In genomic region chr14:78225677-78226076, GRCm38 (mm10) we compare ENCODE assay signal across 22 mouse cellular contexts.
DNase-seq lines count a peak whose midpoint lies in the region; ATAC-seq and TF ChIP-seq lines count a peak whose summit lies in the region.
"Had no signal": no experiment of that assay in that cellular context is flagged by ENCODE, and none has a peak within 500 bp of the region (broad histone marks: within the 10 kb centered on the region; RNA-seq: fewer than 3 reads in every experiment).

No protein-coding gene starts in this region.

- no peak overlapping the region for H3K4me3 ChIP-seq in forebrain, postnatal 0 days (ENCODE audit: low read depth, low read length)
- H3K4me3 ChIP-seq in forebrain, embryonic 12.5 days (replicated peaks): no peak overlapping the region
- H3K4me3 ChIP-seq in kidney, postnatal 0 days (replicated peaks; ENCODE audit: low read depth, low read length): no peak overlapping the region
- no peak overlapping the region for H3K4me3 ChIP-seq in midbrain, postnatal 0 days (ENCODE audit: low read depth, low read length)
- H3K4me3 ChIP-seq in midbrain, embryonic 11.5 days (ENCODE audit: low read depth, low read length): no peak overlapping the region
- no peak overlapping the region for H3K4me3 ChIP-seq in stomach, postnatal 0 days (ENCODE audit: low read depth, low read length)
- H3K4me3 ChIP-seq in intestine, embryonic 16.5 days (ENCODE audit: low read length): no peak overlapping the region
- H3K4me3 ChIP-seq: embryonic facial prominence, embryonic 12.5 days; limb, embryonic 12.5 days; liver, embryonic 13.5 days; neural tube, embryonic 12.5 days; stomach, embryonic 15.5 days had no signal

- no peak overlapping the region for H3K27ac ChIP-seq in forebrain, postnatal 0 days (ENCODE audit: low read depth, low read length)
- H3K27ac ChIP-seq in forebrain, embryonic 12.5 days: no peak overlapping the region
- no peak overlapping the region for H3K27ac ChIP-seq in kidney, postnatal 0 days
- H3K27ac ChIP-seq in midbrain, postnatal 0 days (ENCODE audit: low read depth, low read length): no peak overlapping the region
- no peak overlapping the region for H3K27ac ChIP-seq in midbrain, embryonic 11.5 days (ENCODE audit: low read depth, low read length)
- no peak overlapping the region for H3K27ac ChIP-seq in stomach, postnatal 0 days (replicated peaks)
- no peak overlapping the region for H3K27ac ChIP-seq in intestine, embryonic 16.5 days (ENCODE audit: low read length)
- H3K27ac ChIP-seq: embryonic facial prominence, embryonic 12.5 days; limb, embryonic 12.5 days; liver, embryonic 13.5 days; neural tube, embryonic 12.5 days; stomach, embryonic 15.5 days had no signal

- peak; percentile 51; the same call in 1 of the 2 replicates for ATAC-seq in forebrain, postnatal 0 days
- no peak for ATAC-seq in forebrain, embryonic 12.5 days (ENCODE audit: low FRiP score)
- ATAC-seq in kidney, postnatal 0 days (replicated peaks; ENCODE audit: low FRiP score, low read depth): no peak
- ATAC-seq in midbrain, postnatal 0 days (ENCODE audit: low FRiP score): no peak
- no peak for ATAC-seq in midbrain, embryonic 11.5 days (ENCODE audit: low FRiP score)
- no peak for ATAC-seq in stomach, postnatal 0 days (ENCODE audit: low FRiP score, low TSS enrichment)
- no peak for ATAC-seq in intestine, embryonic 16.5 days
- ATAC-seq: inflammation-experienced regulatory T-cells, adult 6 months; lung, postnatal 0 days had no signal

- H3K4me1 ChIP-seq in forebrain, postnatal 0 days (ENCODE audit: insufficient read depth): no peaks in the 10 kb centered on the region
- no peaks in the 10 kb centered on the region for H3K4me1 ChIP-seq in forebrain, embryonic 12.5 days
- no peaks in the 10 kb centered on the region for H3K4me1 ChIP-seq in kidney, postnatal 0 days (replicated peaks; ENCODE audit: insufficient read depth, low read length)
- no peaks in the 10 kb centered on the region for H3K4me1 ChIP-seq in midbrain, postnatal 0 days (ENCODE audit: insufficient read depth, low read length)
- H3K4me1 ChIP-seq in midbrain, embryonic 11.5 days (ENCODE audit: control insufficient read depth, insufficient read depth, low read length): no peaks in the 10 kb centered on the region
- H3K4me1 ChIP-seq in stomach, postnatal 0 days (replicated peaks; ENCODE audit: control insufficient read depth, insufficient read depth): no peaks in the 10 kb centered on the region
- H3K4me1 ChIP-seq in intestine, embryonic 16.5 days (ENCODE audit: control insufficient read depth, insufficient read depth, low read length): no peaks in the 10 kb centered on the region
- H3K4me1 ChIP-seq: embryonic facial prominence, embryonic 12.5 days; limb, embryonic 12.5 days; liver, embryonic 13.5 days; neural tube, embryonic 12.5 days; stomach, embryonic 15.5 days had no signal

- WGBS in forebrain, postnatal 0 days: 53% methylated on average over 4 of the region's 4 CpGs
- 77% methylated on average over 4 of the region's 4 CpGs for WGBS in forebrain, embryonic 12.5 days
- WGBS in kidney, postnatal 0 days: 58% methylated on average over 4 of the region's 4 CpGs
- 57% methylated on average over 4 of the region's 4 CpGs for WGBS in midbrain, postnatal 0 days
- 77% methylated on average over 4 of the region's 4 CpGs for WGBS in midbrain, embryonic 11.5 days
- 58% methylated on average over 4 of the region's 4 CpGs for WGBS in stomach, postnatal 0 days
- WGBS in intestine, embryonic 16.5 days: 67% methylated on average over 4 of the region's 4 CpGs

- H3K4me2 ChIP-seq in forebrain, postnatal 0 days (ENCODE audit: low read depth): no peak overlapping the region
- H3K4me2 ChIP-seq in forebrain, embryonic 12.5 days: no peak overlapping the region
- no peak overlapping the region for H3K4me2 ChIP-seq in kidney, postnatal 0 days (ENCODE audit: low read length)
- H3K4me2 ChIP-seq in midbrain, postnatal 0 days (ENCODE audit: low read depth, low read length, poor library complexity, severe bottlenecking): no peak overlapping the region
- H3K4me2 ChIP-seq in midbrain, embryonic 11.5 days: no peak overlapping the region
- no peak overlapping the region for H3K4me2 ChIP-seq in stomach, postnatal 0 days (replicated peaks; ENCODE audit: low read depth)
- no peak overlapping the region for H3K4me2 ChIP-seq in intestine, embryonic 16.5 days (ENCODE audit: low read depth, low read length)
- H3K4me2 ChIP-seq: embryonic facial prominence, embryonic 12.5 days; limb, embryonic 12.5 days; liver, embryonic 13.5 days; neural tube, embryonic 12.5 days; stomach, embryonic 15.5 days had no signal

- no peak overlapping the region for H3K9ac ChIP-seq in forebrain, postnatal 0 days
- H3K9ac ChIP-seq in forebrain, embryonic 12.5 days: no peak overlapping the region
- no peak overlapping the region for H3K9ac ChIP-seq in kidney, postnatal 0 days (ENCODE audit: low read depth, low read length)
- H3K9ac ChIP-seq in midbrain, postnatal 0 days (replicated peaks; ENCODE audit: low read length, poor library complexity, severe bottlenecking): no peak overlapping the region
- H3K9ac ChIP-seq in midbrain, embryonic 11.5 days (ENCODE audit: low read length): no peak overlapping the region
- H3K9ac ChIP-seq in stomach, postnatal 0 days (ENCODE audit: low read length): no peak overlapping the region
- no peak overlapping the region for H3K9ac ChIP-seq in intestine, embryonic 16.5 days (ENCODE audit: low read depth, low read length)
- H3K9ac ChIP-seq: embryonic facial prominence, embryonic 12.5 days; limb, embryonic 12.5 days; liver, embryonic 13.5 days; neural tube, embryonic 12.5 days; stomach, embryonic 15.5 days had no signal

- H3K27me3 ChIP-seq in forebrain, postnatal 0 days (ENCODE audit: insufficient read depth, low read length): no peaks in the 10 kb centered on the region
- no peaks in the 10 kb centered on the region for H3K27me3 ChIP-seq in forebrain, embryonic 12.5 days
- no peaks in the 10 kb centered on the region for H3K27me3 ChIP-seq in kidney, postnatal 0 days (ENCODE audit: insufficient read depth, low read length)
- no peaks in the 10 kb centered on the region for H3K27me3 ChIP-seq in midbrain, postnatal 0 days (ENCODE audit: insufficient read depth, low read length)
- H3K27me3 ChIP-seq in midbrain, embryonic 11.5 days (ENCODE audit: control insufficient read depth, insufficient read depth, low read length): no peaks in the 10 kb centered on the region
- H3K27me3 ChIP-seq in stomach, postnatal 0 days (ENCODE audit: control insufficient read depth, insufficient read depth, low read length): no peaks in the 10 kb centered on the region
- H3K27me3 ChIP-seq in intestine, embryonic 16.5 days (replicated peaks; ENCODE audit: control insufficient read depth, insufficient read depth, low read length): no peaks in the 10 kb centered on the region
- H3K27me3 ChIP-seq: embryonic facial prominence, embryonic 12.5 days; limb, embryonic 12.5 days; liver, embryonic 13.5 days; neural tube, embryonic 12.5 days; stomach, embryonic 15.5 days had no signal

- no peak for TF ChIP-seq EP300 in stomach, postnatal 0 days (optimal IDR thresholded peaks at IDR 0.05)

- no peaks in the 10 kb centered on the region for H3K9me3 ChIP-seq in forebrain, postnatal 0 days (ENCODE audit: low read length)
- no peaks in the 10 kb centered on the region for H3K9me3 ChIP-seq in forebrain, embryonic 12.5 days
- no peaks in the 10 kb centered on the region for H3K9me3 ChIP-seq in kidney, postnatal 0 days (replicated peaks; ENCODE audit: low read length)
- no peaks in the 10 kb centered on the region for H3K9me3 ChIP-seq in midbrain, postnatal 0 days (ENCODE audit: low read length)
- no peaks in the 10 kb centered on the region for H3K9me3 ChIP-seq in midbrain, embryonic 11.5 days (ENCODE audit: control insufficient read depth, low read length)
- no peaks in the 10 kb centered on the region for H3K9me3 ChIP-seq in stomach, postnatal 0 days (ENCODE audit: control insufficient read depth, low read length)
- no peaks in the 10 kb centered on the region for H3K9me3 ChIP-seq in intestine, embryonic 16.5 days (ENCODE audit: control insufficient read depth, low read length)
- H3K9me3 ChIP-seq: embryonic facial prominence, embryonic 12.5 days; limb, embryonic 12.5 days; liver, embryonic 13.5 days; neural tube, embryonic 12.5 days; stomach, embryonic 15.5 days had no signal

- peak; percentile 67 for DNase-seq in forebrain, postnatal 0 days
- peak; percentile 30 for DNase-seq in kidney, postnatal 0 days (ENCODE audit: low spot score)
- DNase-seq in kidney, adult 8-10 months: no peak
- peak; percentile 72 for DNase-seq in midbrain, postnatal 0 days (ENCODE audit: low spot score)
- DNase-seq in midbrain, embryonic 11.5 days (ENCODE audit: low spot score, missing footprints): no peak
- no peak for DNase-seq in stomach, postnatal 0 days (ENCODE audit: low spot score)
- DNase-seq: adrenal gland, adult 2 months; cerebellum, adult 11 months; gastrocnemius, postnatal 14 days; heart, postnatal 10 days; kidney, postnatal 25 days; liver, embryonic 13.5 days; right cerebral cortex, postnatal 14 days had no signal

- peak; percentile 48 for TF ChIP-seq CTCF in forebrain, postnatal 0 days (IDR thresholded peaks at IDR 0.05; ENCODE audit: low read depth)
- TF ChIP-seq CTCF in kidney, postnatal 0 days (IDR thresholded peaks at IDR 0.05; ENCODE audit: low read depth): peak; percentile 51
- peak; percentile 67 for TF ChIP-seq CTCF in midbrain, postnatal 0 days (IDR thresholded peaks at IDR 0.05)
- TF ChIP-seq CTCF in stomach, postnatal 0 days (IDR thresholded peaks at IDR 0.05; ENCODE audit: low read depth): peak; percentile 27

- no peaks in the 10 kb centered on the region for H3K36me3 ChIP-seq in forebrain, postnatal 0 days (ENCODE audit: insufficient read depth)
- no peaks in the 10 kb centered on the region for H3K36me3 ChIP-seq in forebrain, embryonic 12.5 days (replicated peaks)
- H3K36me3 ChIP-seq in kidney, postnatal 0 days (ENCODE audit: insufficient read depth, low read length): no peaks in the 10 kb centered on the region
- H3K36me3 ChIP-seq in midbrain, postnatal 0 days (ENCODE audit: insufficient read depth, low read length): no peaks in the 10 kb centered on the region
- H3K36me3 ChIP-seq in midbrain, embryonic 11.5 days (ENCODE audit: control insufficient read depth, insufficient read depth, low read length): no peaks in the 10 kb centered on the region
- no peaks in the 10 kb centered on the region for H3K36me3 ChIP-seq in stomach, postnatal 0 days (ENCODE audit: control insufficient read depth, insufficient read depth, low read length)
- H3K36me3 ChIP-seq in intestine, embryonic 16.5 days (ENCODE audit: control insufficient read depth, insufficient read depth, low read length): no peaks in the 10 kb centered on the region
- H3K36me3 ChIP-seq: embryonic facial prominence, embryonic 12.5 days; G1E; limb, embryonic 12.5 days; liver, embryonic 13.5 days; neural tube, embryonic 12.5 days; stomach, embryonic 15.5 days had no signal

Comparison
In these comparisons a context has a peak if more than half of its experiments do, and no peak if none do; other contexts are left out.
1. DNase-seq: peak in forebrain, postnatal 0 days (single experiment), kidney, postnatal 0 days (single experiment) and midbrain, postnatal 0 days (single experiment); none in kidney, adult 8-10 months (0 of 2), midbrain, embryonic 11.5 days (single experiment) and stomach, postnatal 0 days (single experiment).
2. Peak in every context shown above with its lines, with median percentiles within 50 percentile points of each other: CTCF ChIP-seq.